Mouse (Mus musculus): ENCODE data around the gene Stk11.

- no peak for TF ChIP-seq CTCF (IDR thresholded peaks at IDR 0.05; ENCODE audit: extremely low read depth, insufficient read length, insufficient replicate concordance, low read depth, low read length)
- no peak for TF ChIP-seq POLR2A (IDR thresholded peaks at IDR 0.05; ENCODE audit: low read depth, low read length)
Observed at GRCm38 (mm10) chr10:80094085-80094484, 21.5 kb upstream of the Stk11 start.
